Mouse (Mus musculus) bone marrow, adult 2 months (tissue): ENCODE results near the gene Zbtb16. TPM values are rescaled to one million over a fixed set of nuclear protein-coding genes. Genes with fewer than 3 reads are reported as not detected.
A peak's percentile ranks its signal among the peaks of the same experiment; 100 is the strongest.

Experiments used
- H3K27ac ChIP-seq: fragments of 200-500 bp; 2 replicates; pipeline ENCODE4 v1.5.1; 2012; ENCODE audit warnings: low read depth, mild to moderate bottlenecking, control low read depth, inconsistent platforms, low read length; ENCODE audit not compliant: control insufficient read depth, poor library complexity, insufficient read depth
- H3K4me1 ChIP-seq: fragments of 200-500 bp; 2 replicates; pipeline ENCODE4 v1.6.1; 2011; ENCODE audit warnings: low read length; ENCODE audit not compliant: control insufficient read depth, insufficient read depth
- H3K4me3 ChIP-seq: fragments of 200-500 bp; replicated peaks from 2 replicates; pipeline ENCODE3; 2011; ENCODE audit warnings: mild to moderate bottlenecking, low read depth, low read length, control low read depth; ENCODE audit not compliant: control insufficient read depth
- CTCF ChIP-seq: fragments of 200-500 bp; IDR thresholded peaks from 2 replicates; pipeline ENCODE4 v1.5.1; 2011; ENCODE audit warnings: low read length, control low read depth; ENCODE audit not compliant: control insufficient read depth, insufficient read depth
- POLR2A ChIP-seq: fragments of 200-500 bp; IDR thresholded peaks from 2 replicates; pipeline ENCODE4 v1.6.1; 2011; ENCODE audit warnings: low read depth, mild to moderate bottlenecking, control low read depth, low read length, borderline replicate concordance; ENCODE audit not compliant: control insufficient read depth
- WGBS: fragments of 180-500 bp; shearing (Covaris S2); methylation state at CpG from one replicate; pipeline ENCODE4 v1.1.7; 2018; 5-methylcytosine and 5-hydroxymethylcytosine counted together
- polyA plus RNA-seq: library from polyadenylated mRNA; stranded (reverse); fragments of >200 nt; gene quantifications from 2 replicates; pipeline ENCODE4 v1.2.4, GENCODE M21; 2011; ENCODE audit warnings: low replicate concordance; ENCODE audit not compliant: missing spikeins, insufficient read depth, insufficient read length

The Zbtb16 gene
- polyA plus RNA-seq, 1 experiment: 7.5 TPM

DNA sequence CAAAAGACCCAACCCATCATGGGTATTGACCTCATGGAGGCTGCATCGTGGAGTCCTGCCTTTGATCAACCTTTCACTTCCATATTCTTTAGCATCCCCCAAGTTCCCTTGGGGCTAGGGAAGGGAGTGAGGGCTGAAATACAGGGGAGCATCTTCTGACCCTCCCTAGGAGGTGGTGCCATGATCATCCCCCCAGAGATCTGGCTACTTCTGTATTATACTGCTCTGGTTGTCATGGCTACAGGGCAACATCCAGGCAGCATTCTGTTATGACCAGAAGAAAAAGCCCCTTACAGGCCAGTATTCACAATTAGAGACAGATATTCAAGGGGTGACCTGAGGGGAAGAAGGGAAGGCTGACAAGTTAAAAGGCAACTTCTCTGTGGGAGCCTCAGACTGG is 216.8 kb downstream of the Zbtb16 start:
- Histone ChIP-seq H3K27ac (no peak overlapping the region), H3K4me1 (no peaks in the 10 kb centered on the region), H3K4me3 (no peak overlapping the region)
- 59% methylated on average over 1 of the region's 1 CpGs for WGBS
- no peak for TF ChIP-seq CTCF

DNA sequence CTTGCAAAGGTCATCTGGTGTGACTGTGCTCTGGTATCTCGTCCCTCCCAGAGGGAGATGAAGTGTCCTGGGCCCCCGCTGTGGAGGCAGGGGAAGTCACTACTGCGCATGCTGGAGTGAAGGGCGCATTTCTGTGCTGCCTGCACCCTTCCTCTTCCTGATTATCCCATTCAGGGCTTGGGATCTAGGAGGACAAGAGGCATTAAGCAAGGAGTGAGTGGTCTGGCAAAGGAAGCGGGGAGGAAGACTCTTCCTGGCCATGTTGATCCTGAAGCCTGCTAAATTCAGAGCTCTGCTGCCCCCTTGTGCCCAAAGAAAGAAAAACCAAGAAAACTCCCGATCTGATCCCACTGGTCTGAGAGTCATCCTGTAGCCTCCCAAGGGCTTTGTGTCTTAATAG is 217.4 kb downstream of the Zbtb16 start:
- Histone ChIP-seq H3K4me1 (no peaks in the 10 kb centered on the region), H3K4me3 (no peak overlapping the region), H3K27ac (no peak overlapping the region)
- TF ChIP-seq POLR2A (no peak), CTCF (peak; percentile 52)
- WGBS: 39% methylated on average over 6 of the region's 6 CpGs

- 54% methylated on average over 8 of the region's 8 CpGs for WGBS
- Histone ChIP-seq H3K4me1 (no peaks in the 10 kb centered on the region), H3K27ac (no peak overlapping the region), H3K4me3 (no peak overlapping the region)
- TF ChIP-seq POLR2A (no peak), CTCF (no peak)
These were observed 217.9 kb downstream of the Zbtb16 start for GRCm38 (mm10) chr9:48618111-48618510.

- 66% methylated on average over 3 of the region's 3 CpGs for WGBS
- Histone ChIP-seq H3K4me1 (no peaks in the 10 kb centered on the region), H3K27ac (no peak overlapping the region), H3K4me3 (no peak overlapping the region)
- no peak for TF ChIP-seq CTCF
- no peak for TF ChIP-seq POLR2A
These were observed 218.5 kb downstream of the Zbtb16 start for GRCm38 (mm10) chr9:48617511-48618010.

- no peak overlapping the region for H3K27ac ChIP-seq
- H3K4me3 ChIP-seq: no peak overlapping the region
- TF ChIP-seq POLR2A: no peak
- TF ChIP-seq CTCF: no peak
- peaks cover 2% of the 10 kb centered on the region; the same call in 1 of the 2 replicates for H3K4me1 ChIP-seq
- 69% methylated on average over 4 of the region's 4 CpGs for WGBS
These were observed 222.8 kb downstream of the Zbtb16 start for GRCm38 (mm10) chr9:48613221-48613620.

DNA sequence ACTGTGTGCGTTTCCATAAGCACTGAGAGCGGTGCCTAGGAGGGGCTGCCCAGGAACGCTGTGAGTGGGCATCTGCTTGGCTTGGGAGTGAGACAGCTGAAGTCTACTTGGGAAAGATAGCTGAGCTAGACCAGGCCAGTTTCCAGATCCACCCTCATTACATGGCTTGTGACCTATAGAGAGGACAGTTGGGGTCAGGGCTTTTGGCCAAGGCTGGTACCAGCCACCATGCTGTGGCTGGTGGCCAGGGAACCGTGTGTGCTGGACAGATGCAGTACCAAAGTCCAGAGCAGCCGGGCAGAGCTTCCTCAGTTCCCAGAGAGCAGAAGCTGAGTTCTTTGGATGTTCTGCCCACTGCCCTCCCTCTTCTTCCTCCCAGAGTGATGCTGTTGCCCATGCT is 223.5 kb downstream of the Zbtb16 start:
- TF ChIP-seq POLR2A (no peak), CTCF (no peak)
- Histone ChIP-seq H3K27ac (no peak overlapping the region), H3K4me1 (peaks cover 2% of the 10 kb centered on the region; the same call in 1 of the 2 replicates), H3K4me3 (no peak overlapping the region)
- 76% methylated on average over 5 of the region's 5 CpGs for WGBS

DNA sequence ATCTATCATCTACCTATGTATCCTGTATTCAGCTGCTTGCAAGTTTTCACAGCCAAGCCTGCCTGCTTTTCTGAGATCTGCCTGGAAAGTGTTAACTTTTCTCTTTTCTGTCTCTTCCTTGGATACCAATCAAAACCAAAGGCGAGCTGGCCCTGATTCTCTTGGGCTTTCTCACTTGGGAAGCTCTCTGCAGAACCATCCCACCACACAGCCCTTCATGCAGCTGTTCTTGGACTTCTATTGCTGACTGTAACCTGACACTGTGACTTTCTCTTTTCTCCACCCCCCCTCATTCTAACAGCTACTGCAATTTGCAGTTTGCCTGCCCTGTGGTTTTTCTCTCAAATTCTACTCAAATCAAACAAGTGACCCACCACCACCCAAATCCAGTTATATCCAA is 225.0 kb downstream of the Zbtb16 start:
- 41% methylated on average over 1 of the region's 1 CpGs for WGBS
- TF ChIP-seq POLR2A (no peak), CTCF (no peak)
- H3K4me1 ChIP-seq: peaks cover 2% of the 10 kb centered on the region; the same call in 1 of the 2 replicates
- no peak overlapping the region for H3K27ac ChIP-seq
- no peak overlapping the region for H3K4me3 ChIP-seq

DNA sequence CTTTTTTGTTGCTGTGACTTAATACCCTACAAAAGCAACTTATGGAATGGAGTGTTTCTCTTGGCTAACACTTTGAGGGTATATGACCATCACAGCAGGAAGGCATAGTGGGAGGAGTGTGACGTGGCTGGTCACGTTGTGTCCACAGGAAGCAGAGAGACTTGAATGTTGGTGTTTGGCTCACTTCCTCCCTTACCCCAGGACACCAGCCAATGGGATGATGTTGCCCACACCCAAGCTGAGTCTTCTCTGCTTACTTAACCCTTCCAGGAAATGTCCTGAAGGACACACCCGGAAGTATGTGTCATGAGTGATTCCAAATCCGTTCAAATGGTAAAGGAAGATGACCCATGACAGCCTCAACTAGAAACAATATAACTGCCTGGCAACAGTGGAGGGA is 226.3 kb downstream of the Zbtb16 start:
- WGBS: 27% methylated on average over 4 of the region's 4 CpGs
- peaks cover 4% of the 10 kb centered on the region; the same call in 1 of the 2 replicates for H3K4me1 ChIP-seq

DNA sequence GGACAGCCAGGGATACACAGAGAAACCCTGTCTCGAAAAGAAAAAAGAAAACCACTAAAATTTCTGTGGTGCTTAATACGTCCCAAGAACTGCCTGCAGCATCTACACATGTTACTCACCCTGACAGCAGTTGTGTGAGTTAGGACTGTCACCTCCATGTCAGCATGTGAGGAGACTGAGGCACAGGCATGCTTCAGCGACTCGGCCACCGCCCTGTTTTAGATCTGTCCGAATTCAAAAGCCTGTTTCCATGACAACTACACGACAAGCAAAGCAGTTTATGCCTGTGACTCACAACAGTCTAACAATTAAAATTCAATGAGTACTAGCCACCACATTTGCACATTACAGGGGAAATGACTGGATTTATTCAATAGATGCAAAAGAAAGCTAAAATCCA is 228.6 kb downstream of the Zbtb16 start:
- TF ChIP-seq CTCF (no peak), POLR2A (no peak)
- 74% methylated on average over 7 of the region's 7 CpGs for WGBS
- H3K27ac ChIP-seq: no peak overlapping the region
- peaks cover 4% of the 10 kb centered on the region; the same call in 1 of the 2 replicates for H3K4me1 ChIP-seq
- no peak overlapping the region for H3K4me3 ChIP-seq

More for the DNA sequence above, 226.3 kb downstream of the Zbtb16 start:
- no peak overlapping the region for H3K4me3 ChIP-seq
- no peak for TF ChIP-seq CTCF
- TF ChIP-seq POLR2A: no peak
- no peak overlapping the region for H3K27ac ChIP-seq
